Mouse (Mus musculus) CH12.LX (cell line): ENCODE measurements around the gene Fam185a. TPM values are rescaled to one million over a fixed set of nuclear protein-coding genes. Genes with fewer than 3 reads are reported as not detected.

ENCODE experiments used
- DNase-seq: peaks from one replicate; pipeline ENCODE4 v3.0.0-alpha.2; 2013; ENCODE audit errors: extremely low read depth
- H3K27ac ChIP-seq: 2 replicates; pipeline ENCODE4 v1.5.1; 2012; ENCODE audit warnings: low read depth, mild to moderate bottlenecking, control low read depth, moderate library complexity; ENCODE audit not compliant: insufficient read depth
- H3K27me3 ChIP-seq: replicated peaks from 2 replicates; pipeline ENCODE3; 2012; ENCODE audit warnings: inconsistent platforms
- H3K36me3 ChIP-seq, 2 experiments: replicated peaks in 1 of 2; 2 replicates each; pipeline versions ENCODE3 to v1.6.1; 2012; ENCODE audit warnings: inconsistent platforms in 1 of 2, low read length in 1 of 2, mild to moderate bottlenecking in 1 of 2, mixed read lengths in 1 of 2, moderate library complexity in 1 of 2; ENCODE audit not compliant: control insufficient read depth in 1 of 2, insufficient read depth in 1 of 2
- H3K4me1 ChIP-seq, 2 experiments: 2 replicates each; pipeline ENCODE4 v1.6.1; 2012; ENCODE audit warnings: inconsistent platforms in 1 of 2, moderate library complexity in 1 of 2; ENCODE audit not compliant: insufficient read depth in 2 of 2, control insufficient read depth in 1 of 2
- H3K4me2 ChIP-seq: 2 replicates; pipeline ENCODE4 v1.6.1; 2012; ENCODE audit warnings: low read depth, mild to moderate bottlenecking, control low read depth; ENCODE audit not compliant: poor library complexity, insufficient read depth, severe bottlenecking
- H3K4me3 ChIP-seq, 3 experiments: fragments of 150-350 bp in 1 of 3; sonication (generic) in 1 of 3; replicated peaks in 1 of 3; 2 replicates each; pipeline versions ENCODE3 to v1.5.1; 2011 to 2012; ENCODE audit warnings: low read depth in 2 of 3, low read length in 2 of 3, mild to moderate bottlenecking in 2 of 3, moderate library complexity in 2 of 3, control low read depth in 1 of 3, improper control_type of control experiment in 1 of 3, inconsistent platforms in 1 of 3, mixed read lengths in 1 of 3; ENCODE audit not compliant: poor library complexity in 1 of 3
- H3K79me2 ChIP-seq: replicated peaks from 2 replicates; pipeline ENCODE4 v1.6.1; 2012; ENCODE audit warnings: mild to moderate bottlenecking, moderate library complexity; ENCODE audit not compliant: control insufficient read depth, poor library complexity, insufficient read depth, severe bottlenecking; ENCODE audit errors: extremely low read depth
- H3K9ac ChIP-seq: 2 replicates; pipeline ENCODE4 v1.6.1; 2012; ENCODE audit warnings: low read depth, mild to moderate bottlenecking, control low read depth, moderate library complexity; ENCODE audit not compliant: insufficient read depth
- H3K9me3 ChIP-seq: replicated peaks from 2 replicates; pipeline ENCODE3; 2012; ENCODE audit warnings: low read length, inconsistent platforms, mixed read lengths
- BHLHE40 ChIP-seq: IDR thresholded peaks from 2 replicates; pipeline ENCODE4 v1.6.1; 2011; ENCODE audit warnings: mild to moderate bottlenecking, low read depth, low read length, improper control_type of control experiment
- CHD2 ChIP-seq: IDR thresholded peaks from 2 replicates; pipeline ENCODE4 v1.6.1; 2011; ENCODE audit warnings: low read length, improper control_type of control experiment
- E2F4 ChIP-seq: IDR thresholded peaks from 2 replicates; pipeline ENCODE4 v1.6.1; 2011; ENCODE audit warnings: low read depth, low read length, improper control_type of control experiment; ENCODE audit not compliant: insufficient replicate concordance
- ELF1 ChIP-seq: IDR thresholded peaks from 2 replicates; pipeline ENCODE4 v1.6.1; 2014; ENCODE audit warnings: low read depth, mild to moderate bottlenecking, inconsistent platforms, low read length, improper control_type of control experiment
- GABPA ChIP-seq: IDR thresholded peaks from 2 replicates; pipeline ENCODE4 v1.6.1; 2012; ENCODE audit warnings: low read depth, low read length, improper control_type of control experiment, inconsistent platforms; ENCODE audit not compliant: insufficient replicate concordance
- MAZ ChIP-seq: IDR thresholded peaks from 2 replicates; pipeline ENCODE4 v1.6.1; 2012; ENCODE audit warnings: low read depth, mild to moderate bottlenecking, inconsistent platforms, low read length, improper control_type of control experiment, moderate library complexity
- MEF2A ChIP-seq: IDR thresholded peaks from 2 replicates; pipeline ENCODE4 v1.6.1; 2014; ENCODE audit warnings: low read depth, mild to moderate bottlenecking, inconsistent platforms, low read length, improper control_type of control experiment, borderline replicate concordance
- NELFE ChIP-seq: IDR thresholded peaks from 2 replicates; pipeline ENCODE4 v1.6.1; 2011; ENCODE audit warnings: low read depth, low read length, improper control_type of control experiment
- NRF1 ChIP-seq: IDR thresholded peaks from 2 replicates; pipeline ENCODE4 v1.6.1; 2014; ENCODE audit warnings: low read depth, mild to moderate bottlenecking, inconsistent platforms, low read length, improper control_type of control experiment, moderate library complexity
- PAX5 ChIP-seq: IDR thresholded peaks from 2 replicates; pipeline ENCODE4 v1.6.1; 2012; ENCODE audit warnings: low read length, inconsistent platforms, mixed read lengths
- POLR2A ChIP-seq: IDR thresholded peaks from 2 replicates; pipeline ENCODE4 v1.6.1; 2011; ENCODE audit warnings: low read depth, mild to moderate bottlenecking, improper control_type of control experiment, low read length
- SMC3 ChIP-seq: IDR thresholded peaks from 2 replicates; pipeline ENCODE4 v1.6.1; 2011; ENCODE audit warnings: low read depth, low read length, improper control_type of control experiment
- TCF12 ChIP-seq: IDR thresholded peaks from 2 replicates; pipeline ENCODE4 v1.6.1; 2014; ENCODE audit warnings: low read depth, mild to moderate bottlenecking, inconsistent platforms, low read length, improper control_type of control experiment
- UBTF ChIP-seq: IDR thresholded peaks from 2 replicates; pipeline ENCODE4 v1.6.1; 2012; ENCODE audit warnings: low read depth, mild to moderate bottlenecking, inconsistent platforms, low read length, improper control_type of control experiment, moderate library complexity
- USF1 ChIP-seq: IDR thresholded peaks from 2 replicates; pipeline ENCODE4 v1.6.1; 2014; ENCODE audit warnings: low read depth, mild to moderate bottlenecking, inconsistent platforms, low read length, improper control_type of control experiment
- ZMIZ1 ChIP-seq: IDR thresholded peaks from 2 replicates; pipeline ENCODE4 v1.6.1; 2012; ENCODE audit warnings: low read depth, mild to moderate bottlenecking, inconsistent platforms, low read length, improper control_type of control experiment
- dilution Hi-C: fragments of 300-500 bp; cut with MboI; formaldehyde crosslinking; loops from 2 replicates; pipeline ENCODE4 v1.14.3; 2020; ENCODE audit warnings: low sequenced_read_pairs; ENCODE audit not compliant: extremely low pct_unique_long_range_greater_than_20kb, extremely low pct_ligation_motif_present
- in situ Hi-C: fragments of 300-500 bp; cut with MboI; formaldehyde crosslinking; loops from 3 replicates; pipeline ENCODE4 v1.14.3; 2019; ENCODE audit warnings: low sequenced_read_pairs, low pct_ligation_motif_present, low pct_unique_long_range_greater_than_20kb, mixed read lengths
- polyA plus RNA-seq: library from polyadenylated mRNA; unstranded; fragments of >175 nt; gene quantifications from 2 replicates; pipeline ENCODE4 v1.2.1, GENCODE M21; 2012; ENCODE audit warnings: low read depth; ENCODE audit not compliant: insufficient read length
- total RNA-seq, 2 experiments: library from RNA; depleted of rRNA; stranded (reverse); fragments of 300-350 nt in 1 of 2; fragments of >200 nt in 1 of 2; gene quantifications; 2 replicates each; pipeline ENCODE4 v1.2.3; 2012 to 2014

The Fam185a gene
- total and polyA plus RNA-seq, 3 experiments: 13.4 to 30.6 (median 16.1) TPM

GRCm38 (mm10) chr5:21486798-21487197 is 62.0 kb downstream of the Fam185a start:
- H3K4me1 ChIP-seq: peaks cover 2 to 6% of the 10 kb centered on the region in 2 experiments; a peak in 3 of 4 replicates
- no peak for DNase-seq
- peaks cover 0 to 9% of the 10 kb centered on the region in 2 experiments for H3K36me3 ChIP-seq
- H3K27ac ChIP-seq: no peak overlapping the region
- no peak overlapping the region for H3K9ac ChIP-seq
- in situ Hi-C loops (no loop called here), dilution Hi-C loops (no loop called here)
- H3K79me2 ChIP-seq: no peaks in the 10 kb centered on the region
- no peak overlapping the region for H3K4me2 ChIP-seq
- no peak overlapping the region for H3K4me3 ChIP-seq
- no peaks in the 10 kb centered on the region for H3K27me3 ChIP-seq
- no peak for TF ChIP-seq UBTF
- no peak for TF ChIP-seq NRF1
- TF ChIP-seq POLR2A: no peak
- no peak for TF ChIP-seq ELF1
- H3K9me3 ChIP-seq: no peaks in the 10 kb centered on the region

DNA sequence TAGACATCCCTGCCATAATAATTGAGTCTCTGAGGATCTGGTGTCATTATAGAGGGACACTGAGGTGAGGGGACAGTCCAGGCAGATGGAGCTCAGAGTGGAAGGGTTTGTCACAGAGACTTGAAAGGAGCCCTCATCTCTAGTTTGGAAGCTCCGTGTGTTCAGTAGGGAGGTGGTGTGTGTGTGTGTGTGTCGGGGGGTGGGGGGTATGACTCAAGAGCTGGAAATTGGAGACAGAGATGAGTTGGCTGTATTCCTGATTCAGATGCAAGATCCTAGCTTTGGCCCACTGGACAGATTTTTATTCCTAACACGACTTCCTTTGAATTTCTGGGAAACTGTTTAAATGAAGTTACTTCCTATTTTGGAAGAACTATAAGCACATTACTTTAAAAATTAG is 62.5 kb downstream of the Fam185a start:
- Histone ChIP-seq H3K4me3 (no peak overlapping the region), H3K4me2 (no peak overlapping the region), H3K79me2 (no peaks in the 10 kb centered on the region), H3K4me1 (peaks cover 5 to 10% of the 10 kb centered on the region in 2 experiments; a peak in 3 of 4 replicates), H3K36me3 (peaks cover 0 to 7% of the 10 kb centered on the region in 2 experiments), H3K27ac (no peak overlapping the region), H3K9ac (no peak overlapping the region), H3K9me3 (no peaks in the 10 kb centered on the region), H3K27me3 (no peaks in the 10 kb centered on the region)
- dilution Hi-C loops: no loop called here
- in situ Hi-C loops: no loop called here
- TF ChIP-seq E2F4: no peak
- no peak for TF ChIP-seq SMC3
- TF ChIP-seq BHLHE40: no peak
- TF ChIP-seq NRF1: no peak
- no peak for TF ChIP-seq ELF1
- no peak for TF ChIP-seq MEF2A
- no peak for TF ChIP-seq GABPA
- TF ChIP-seq MAZ: no peak
- no peak for TF ChIP-seq PAX5
- TF ChIP-seq USF1: no peak
- no peak for TF ChIP-seq TCF12
- TF ChIP-seq CHD2: no peak
- DNase-seq: no peak

DNA sequence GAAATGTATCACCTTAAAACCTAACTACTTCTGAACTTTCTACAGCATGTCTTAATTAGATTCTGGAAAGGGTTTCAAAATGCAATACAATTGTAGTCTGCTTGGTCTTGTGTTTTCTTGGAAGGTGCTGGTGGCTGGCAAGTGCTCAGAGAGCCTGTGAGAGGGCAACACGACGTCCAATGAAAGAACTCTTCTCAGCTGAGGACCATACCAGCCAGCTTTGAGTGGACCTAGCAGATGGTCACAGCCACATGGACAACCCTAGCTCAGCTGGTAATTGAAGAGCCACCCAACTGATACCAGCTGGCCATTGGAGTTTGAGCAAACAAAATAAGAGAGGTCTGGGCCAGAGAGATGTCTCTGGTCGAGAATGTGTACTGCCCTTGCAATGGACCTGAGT is 63.0 kb downstream of the Fam185a start:
- peaks cover 7 to 14% of the 10 kb centered on the region in 2 experiments; a peak in 3 of 4 replicates for H3K4me1 ChIP-seq
- H3K9ac ChIP-seq: no peak overlapping the region
- no peak overlapping the region for H3K4me3 ChIP-seq
- H3K9me3 ChIP-seq: no peaks in the 10 kb centered on the region
- H3K4me2 ChIP-seq: no peak overlapping the region
- H3K27me3 ChIP-seq: no peaks in the 10 kb centered on the region
- H3K27ac ChIP-seq: no peak overlapping the region
- no peak for DNase-seq
- peaks cover 0 to 4% of the 10 kb centered on the region in 2 experiments for H3K36me3 ChIP-seq
- dilution Hi-C loops (no loop called here), in situ Hi-C loops (no loop called here)
- H3K79me2 ChIP-seq: no peaks in the 10 kb centered on the region
- TF ChIP-seq NELFE (no peak), ZMIZ1 (no peak), ELF1 (no peak)
